Mouse (Mus musculus) subcutaneous adipose tissue, adult 2 months (tissue): ENCODE measurements around the gene Mapk10. TPM values are rescaled to one million over a fixed set of nuclear protein-coding genes. Genes with fewer than 3 reads are reported as not detected.

Experiments used
- polyA plus RNA-seq: library from polyadenylated mRNA; depleted of rRNA; stranded (reverse); fragments of >200 nt; gene quantifications from 2 replicates; pipeline ENCODE4 v1.2.3, GENCODE M21; 2012; ENCODE audit warnings: low replicate concordance; rRNA removed

Mapk10 gene
- 0.04 and 0.89 TPM in 2 replicates for polyA plus RNA-seq

GRCm38 (mm10) chr5:103211101-103211848 is at the start of gene Mapk10:
TSS of gene Mapk10 (minus strand) at chr5:103211334.

Other genes with a start within 250 kb of the Mapk10 start
- 5.8 and 28.5 TPM in 2 replicates for gene Ptpn13, start 213.9 kb upstream of the Mapk10 start, polyA plus RNA-seq